Mouse (Mus musculus): ENCODE data around the gene Sprr1a. TPM values are rescaled to one million over a fixed set of nuclear protein-coding genes. Genes with fewer than 3 reads are reported as not detected.

Gene Sprr1a
- not detected for polyA plus RNA-seq (2017; shearing (Covaris generic))

DNA sequence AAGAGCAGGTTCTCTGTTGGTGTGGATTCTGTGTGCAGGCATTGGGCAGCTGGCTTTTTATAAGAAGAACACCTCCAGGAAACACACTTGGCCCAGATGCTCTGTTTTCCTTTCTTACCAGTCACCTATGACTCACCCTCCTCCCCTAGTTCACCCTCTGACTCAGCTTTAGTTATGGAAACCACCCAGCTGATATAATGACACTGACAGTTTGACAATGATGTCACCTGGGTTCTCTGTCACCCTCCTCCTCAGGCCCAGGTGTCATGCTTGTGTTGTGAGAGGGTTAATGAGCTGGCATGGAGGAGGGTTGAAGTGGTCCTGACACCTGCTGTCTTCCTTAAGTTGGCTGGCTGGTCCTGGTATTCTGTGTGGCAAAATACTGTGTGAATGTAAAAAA is at the start of gene Sprr1a:
Gene Sprr1a (minus strand): TSS at position 33 of the 400 bp plus-strand sequence.

DNA sequence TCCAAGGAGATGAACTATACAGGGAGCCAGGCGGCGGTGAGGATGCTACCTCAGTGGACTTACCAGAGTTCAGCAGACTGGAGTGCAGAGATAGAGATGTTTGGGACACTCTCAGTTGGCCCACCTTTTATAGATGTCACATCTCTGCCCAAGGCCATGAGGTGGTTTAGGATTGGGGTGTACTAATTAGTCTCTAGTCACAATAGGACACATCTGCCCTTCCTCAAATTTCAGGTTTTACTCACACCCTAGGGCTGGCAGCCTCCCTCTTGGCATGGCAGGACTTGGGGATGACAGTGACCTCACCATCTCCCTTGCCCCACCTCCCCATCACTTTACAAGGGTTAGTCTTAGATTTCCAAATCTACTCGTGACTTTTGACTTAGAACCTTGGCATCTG is 48.7 kb upstream of the Sprr1a start, which contains the start of gene 2310046K23Rik:
Gene 2310046K23Rik (minus strand): TSS at position 101 of the 400 bp plus-strand sequence.

DNA sequence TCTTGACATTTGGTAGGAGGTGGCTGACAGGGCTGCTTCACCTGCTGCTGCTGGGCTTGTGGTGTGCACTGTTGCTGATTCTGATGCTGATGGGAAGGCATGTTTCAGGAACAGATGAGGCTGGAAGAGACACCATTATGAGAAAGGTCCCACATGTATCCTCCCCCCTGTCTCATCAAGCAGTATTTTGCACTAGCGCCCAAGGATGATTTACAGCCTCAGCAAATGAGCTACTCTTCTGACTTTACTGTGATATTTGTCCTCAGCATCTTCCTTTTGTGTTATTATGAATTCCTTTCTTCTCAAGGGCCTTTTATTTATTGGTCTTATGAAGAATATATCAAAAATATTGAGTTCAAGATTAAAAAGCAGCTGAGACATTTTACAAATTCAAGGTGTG is 14.7 kb upstream of the Sprr1a start, which contains the start of gene Sprr4:
Gene Sprr4 (minus strand): TSS at position 101 of the 400 bp plus-strand sequence.

DNA sequence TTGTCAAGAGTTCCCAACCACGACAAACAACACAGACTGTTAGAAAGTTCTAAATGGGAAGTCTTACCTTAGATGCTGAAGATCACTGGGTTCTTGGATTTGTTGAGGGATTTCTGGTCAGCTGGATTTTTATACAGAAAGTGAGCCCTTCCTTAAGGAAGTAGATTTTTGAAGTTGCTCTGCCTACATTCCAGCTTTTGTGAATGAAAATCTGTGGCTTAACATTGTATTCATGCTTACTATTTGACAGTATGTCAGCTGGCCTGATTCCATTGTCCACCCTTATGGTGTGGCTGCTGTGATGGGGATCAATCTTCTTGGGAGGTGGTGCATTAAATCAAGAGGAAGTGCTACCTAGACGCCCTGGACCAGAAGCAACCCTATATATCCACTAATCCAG is 27.1 kb downstream of the Sprr1a start, which contains the start of gene Sprr3:
Gene Sprr3 (minus strand): TSS at position 101 of the 400 bp plus-strand sequence.

DNA sequence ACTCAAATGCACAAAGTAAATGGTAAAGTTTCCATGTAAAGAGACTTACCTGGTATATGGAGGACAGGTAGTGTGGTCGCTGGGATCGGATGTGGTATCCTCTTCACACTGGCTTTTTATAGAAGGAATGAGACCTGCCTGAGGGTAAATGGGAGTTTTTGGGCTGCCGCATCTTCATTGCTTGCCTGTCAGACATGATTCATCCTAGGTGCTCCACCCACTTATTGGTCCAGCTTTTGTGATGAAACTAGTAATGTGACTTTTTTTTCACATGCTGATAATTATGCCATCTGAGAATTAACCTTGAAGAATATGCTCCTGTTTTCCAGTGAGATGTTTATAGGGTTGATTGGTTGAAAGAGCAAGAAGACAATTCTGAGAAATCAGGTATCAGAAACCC is 47.0 kb downstream of the Sprr1a start, which contains the start of gene Sprr1b:
Gene Sprr1b (minus strand): TSS at position 101 of the 400 bp plus-strand sequence.

Other genes starting within 250 kb of the Sprr1a start
- gene Sprr2a3, start 200.5 kb downstream of the Sprr1a start, polyA plus RNA-seq (2017; shearing (Covaris generic)) = not detected
- not detected for gene Sprr2b, start 169.3 kb downstream of the Sprr1a start, polyA plus RNA-seq (2017; shearing (Covaris generic))
- gene Sprr2d, start 146.8 kb downstream of the Sprr1a start, polyA plus RNA-seq (2017; shearing (Covaris generic)) = not detected
- gene Sprr2e, start 133.8 kb downstream of the Sprr1a start, polyA plus RNA-seq (2017; shearing (Covaris generic)) = under 1 TPM in 1 of 2 experiments, not detected in 1; 0.35 TPM
- gene Sprr2f, start 120.7 kb downstream of the Sprr1a start, polyA plus RNA-seq (2017; shearing (Covaris generic)) = not detected
- not detected for gene Sprr2h, start 100.2 kb downstream of the Sprr1a start, polyA plus RNA-seq (2017; shearing (Covaris generic))
- gene Sprr2i, start 77.9 kb downstream of the Sprr1a start, polyA plus RNA-seq (2017; shearing (Covaris generic)) = not detected
- not detected for gene Sprr2j-ps, start 67.8 kb downstream of the Sprr1a start, polyA plus RNA-seq (2017; shearing (Covaris generic))
- 10 to 100 TPM; 17.1 to 28.3 TPM for gene Gm9774, start 56.5 kb downstream of the Sprr1a start, polyA plus RNA-seq (2017; shearing (Covaris generic))
- gene Sprr2k, start 53.3 kb downstream of the Sprr1a start, polyA plus RNA-seq (2017; shearing (Covaris generic)) = not detected
- gene Sprr1b, start 47.1 kb downstream of the Sprr1a start, polyA plus RNA-seq (2017; shearing (Covaris generic)) = not detected
- under 1 TPM in 1 of 2 experiments, not detected in 1; 0.52 TPM for gene Sprr3, start 27.2 kb downstream of the Sprr1a start, polyA plus RNA-seq (2017; shearing (Covaris generic))
- gene Sprr4, start 14.6 kb upstream of the Sprr1a start, polyA plus RNA-seq (2017; shearing (Covaris generic)) = not detected
- gene 2310046K23Rik, start 48.6 kb upstream of the Sprr1a start, polyA plus RNA-seq (2017; shearing (Covaris generic)) = not detected
- not detected for gene Ivl, start 87.8 kb upstream of the Sprr1a start, polyA plus RNA-seq (2017; shearing (Covaris generic))
- not detected for gene Smcp, start 103.1 kb upstream of the Sprr1a start, polyA plus RNA-seq (2017; shearing (Covaris generic))
- not detected for gene 2210017I01Rik, start 121.6 kb upstream of the Sprr1a start, polyA plus RNA-seq (2017; shearing (Covaris generic))
- gene Lce6a, start 135.8 kb upstream of the Sprr1a start, polyA plus RNA-seq (2017; shearing (Covaris generic)) = not detected
- gene Lce1a1, start 162.4 kb upstream of the Sprr1a start, polyA plus RNA-seq (2017; shearing (Covaris generic)) = not detected
- not detected for gene Lce1b, start 171.0 kb upstream of the Sprr1a start, polyA plus RNA-seq (2017; shearing (Covaris generic))
- gene Lce1a2, start 184.4 kb upstream of the Sprr1a start, polyA plus RNA-seq (2017; shearing (Covaris generic)) = not detected
- not detected for gene Lce1c, start 193.4 kb upstream of the Sprr1a start, polyA plus RNA-seq (2017; shearing (Covaris generic))
- gene Lce1d, start 201.3 kb upstream of the Sprr1a start, polyA plus RNA-seq (2017; shearing (Covaris generic)) = not detected
- gene Lce1e, start 223.2 kb upstream of the Sprr1a start, polyA plus RNA-seq (2017; shearing (Covaris generic)) = not detected
- not detected for gene Lce1f, start 234.5 kb upstream of the Sprr1a start, polyA plus RNA-seq (2017; shearing (Covaris generic))